Mouse (Mus musculus): ENCODE measurements around the gene Srpk2. TPM values are rescaled to one million over a fixed set of nuclear protein-coding genes. Genes with fewer than 3 reads are reported as not detected.
A peak's percentile ranks its signal among the peaks of the same experiment; 100 is the strongest.

The Srpk2 gene
- polyA plus RNA-seq, 1 experiment from 2014 or later, result 53.9 TPM

- ATAC-seq (replicated peaks; ENCODE audit: insufficient number of reproducible peaks, low FRiP score, low TSS enrichment, low read depth) (no peak), DNase-seq (ENCODE audit: low spot score) (no peak)
- Histone ChIP-seq H3K27ac (replicated peaks; ENCODE audit: low read depth, low read length) (no peak overlapping the region), H3K4me3 (ENCODE audit: low read depth, low read length) (no peak overlapping the region), H3K9ac (replicated peaks; ENCODE audit: low read length) (no peak overlapping the region), H3K36me3 (replicated peaks; ENCODE audit: control insufficient read depth, insufficient read depth, low read depth, low read length) (no peaks in the 10 kb centered on the region), H3K9me3 (replicated peaks; ENCODE audit: control insufficient read depth, low read length) (no peaks in the 10 kb centered on the region), H3K4me2 (ENCODE audit: low read depth, low read length) (no peak overlapping the region), H3K27me3 (ENCODE audit: control insufficient read depth, insufficient read depth, low read length) (no peaks in the 10 kb centered on the region), H3K4me1 (ENCODE audit: control insufficient read depth, insufficient read depth, low read length) (no peaks in the 10 kb centered on the region)
- 80% methylated on average over 5 of the region's 5 CpGs for WGBS
These were observed 26.4 kb downstream of the Srpk2 start for GRCm38 (mm10) chr5:23658017-23658416.

GRCm38 (mm10) chr5:23656590-23656989 is 27.8 kb downstream of the Srpk2 start:
- no peaks in the 10 kb centered on the region for H3K36me3 ChIP-seq (replicated peaks; ENCODE audit: control insufficient read depth, insufficient read depth, low read depth, low read length)
- no peaks in the 10 kb centered on the region for H3K9me3 ChIP-seq (replicated peaks; ENCODE audit: control insufficient read depth, low read length)
- WGBS, result 96% methylated on average over 4 of the region's 4 CpGs
- DNase-seq (ENCODE audit: low spot score) (no peak), ATAC-seq (replicated peaks; ENCODE audit: insufficient number of reproducible peaks, low FRiP score, low TSS enrichment, low read depth) (no peak)
- H3K4me2 ChIP-seq (ENCODE audit: low read depth, low read length), result no peak overlapping the region
- H3K27ac ChIP-seq (replicated peaks; ENCODE audit: low read depth, low read length), result no peak overlapping the region
- H3K4me1 ChIP-seq (ENCODE audit: control insufficient read depth, insufficient read depth, low read length), result no peaks in the 10 kb centered on the region
- no peak overlapping the region for H3K9ac ChIP-seq (replicated peaks; ENCODE audit: low read length)
- H3K27me3 ChIP-seq (ENCODE audit: control insufficient read depth, insufficient read depth, low read length), result no peaks in the 10 kb centered on the region
- H3K4me3 ChIP-seq (ENCODE audit: low read depth, low read length), result no peak overlapping the region

GRCm38 (mm10) chr5:23655030-23655429 is 29.4 kb downstream of the Srpk2 start:
- DNase-seq (ENCODE audit: low spot score) (no peak), ATAC-seq (replicated peaks; ENCODE audit: insufficient number of reproducible peaks, low FRiP score, low TSS enrichment, low read depth) (no peak)
- no peak overlapping the region for H3K9ac ChIP-seq (replicated peaks; ENCODE audit: low read length)
- no peak overlapping the region for H3K4me2 ChIP-seq (ENCODE audit: low read depth, low read length)
- H3K27me3 ChIP-seq (ENCODE audit: control insufficient read depth, insufficient read depth, low read length), result no peaks in the 10 kb centered on the region
- no peaks in the 10 kb centered on the region for H3K4me1 ChIP-seq (ENCODE audit: control insufficient read depth, insufficient read depth, low read length)
- 88% methylated on average over 1 of the region's 1 CpGs for WGBS
- no peak overlapping the region for H3K27ac ChIP-seq (replicated peaks; ENCODE audit: low read depth, low read length)
- H3K4me3 ChIP-seq (ENCODE audit: low read depth, low read length), result no peak overlapping the region
- no peaks in the 10 kb centered on the region for H3K9me3 ChIP-seq (replicated peaks; ENCODE audit: control insufficient read depth, low read length)
- no peaks in the 10 kb centered on the region for H3K36me3 ChIP-seq (replicated peaks; ENCODE audit: control insufficient read depth, insufficient read depth, low read depth, low read length)

GRCm38 (mm10) chr5:23652326-23652725 is 32.1 kb downstream of the Srpk2 start:
- H3K9me3 ChIP-seq (replicated peaks; ENCODE audit: control insufficient read depth, low read length), result no peaks in the 10 kb centered on the region
- H3K9ac ChIP-seq (replicated peaks; ENCODE audit: low read length), result no peak overlapping the region
- no peaks in the 10 kb centered on the region for H3K27me3 ChIP-seq (ENCODE audit: control insufficient read depth, insufficient read depth, low read length)
- ATAC-seq (replicated peaks; ENCODE audit: insufficient number of reproducible peaks, low FRiP score, low TSS enrichment, low read depth) (no peak), DNase-seq (ENCODE audit: low spot score) (peak; percentile 12)
- H3K4me2 ChIP-seq (ENCODE audit: low read depth, low read length), result no peak overlapping the region
- no peaks in the 10 kb centered on the region for H3K4me1 ChIP-seq (ENCODE audit: control insufficient read depth, insufficient read depth, low read length)
- no peaks in the 10 kb centered on the region for H3K36me3 ChIP-seq (replicated peaks; ENCODE audit: control insufficient read depth, insufficient read depth, low read depth, low read length)
- WGBS, result 75% methylated on average over 7 of the region's 7 CpGs
- H3K4me3 ChIP-seq (ENCODE audit: low read depth, low read length), result no peak overlapping the region
- no peak overlapping the region for H3K27ac ChIP-seq (replicated peaks; ENCODE audit: low read depth, low read length)

GRCm38 (mm10) chr5:23651786-23652185 is 32.6 kb downstream of the Srpk2 start:
- no peak for DNase-seq (ENCODE audit: low spot score)
- Histone ChIP-seq H3K4me1 (ENCODE audit: control insufficient read depth, insufficient read depth, low read length) (no peaks in the 10 kb centered on the region), H3K36me3 (replicated peaks; ENCODE audit: control insufficient read depth, insufficient read depth, low read depth, low read length) (no peaks in the 10 kb centered on the region), H3K4me3 (ENCODE audit: low read depth, low read length) (no peak overlapping the region), H3K27ac (replicated peaks; ENCODE audit: low read depth, low read length) (no peak overlapping the region), H3K27me3 (ENCODE audit: control insufficient read depth, insufficient read depth, low read length) (no peaks in the 10 kb centered on the region), H3K4me2 (ENCODE audit: low read depth, low read length) (no peak overlapping the region), H3K9ac (replicated peaks; ENCODE audit: low read length) (no peak overlapping the region), H3K9me3 (replicated peaks; ENCODE audit: control insufficient read depth, low read length) (no peaks in the 10 kb centered on the region)
- 82% methylated on average over 3 of the region's 3 CpGs for WGBS
- no peak for ATAC-seq (replicated peaks; ENCODE audit: insufficient number of reproducible peaks, low FRiP score, low TSS enrichment, low read depth)

- Histone ChIP-seq H3K4me2 (ENCODE audit: low read depth, low read length) (no peak overlapping the region), H3K9me3 (replicated peaks; ENCODE audit: control insufficient read depth, low read length) (no peaks in the 10 kb centered on the region), H3K9ac (replicated peaks; ENCODE audit: low read length) (no peak overlapping the region), H3K36me3 (replicated peaks; ENCODE audit: control insufficient read depth, insufficient read depth, low read depth, low read length) (no peaks in the 10 kb centered on the region), H3K4me3 (ENCODE audit: low read depth, low read length) (no peak overlapping the region), H3K27ac (replicated peaks; ENCODE audit: low read depth, low read length) (no peak overlapping the region), H3K4me1 (ENCODE audit: control insufficient read depth, insufficient read depth, low read length) (no peaks in the 10 kb centered on the region), H3K27me3 (ENCODE audit: control insufficient read depth, insufficient read depth, low read length) (no peaks in the 10 kb centered on the region)
- ATAC-seq (replicated peaks; ENCODE audit: insufficient number of reproducible peaks, low FRiP score, low TSS enrichment, low read depth), result no peak
- WGBS, result 62% methylated on average over 3 of the region's 3 CpGs
- DNase-seq (ENCODE audit: low spot score), result no peak
These were observed 33.9 kb downstream of the Srpk2 start for GRCm38 (mm10) chr5:23650504-23650903.

- H3K9me3 ChIP-seq (replicated peaks; ENCODE audit: control insufficient read depth, low read length), result no peaks in the 10 kb centered on the region
- no peak overlapping the region for H3K4me2 ChIP-seq (ENCODE audit: low read depth, low read length)
- no peak overlapping the region for H3K4me3 ChIP-seq (ENCODE audit: low read depth, low read length)
- no peaks in the 10 kb centered on the region for H3K4me1 ChIP-seq (ENCODE audit: control insufficient read depth, insufficient read depth, low read length)
- WGBS, result 79% methylated on average over 2 of the region's 2 CpGs
- H3K9ac ChIP-seq (replicated peaks; ENCODE audit: low read length), result no peak overlapping the region
- DNase-seq (ENCODE audit: low spot score) (no peak), ATAC-seq (replicated peaks; ENCODE audit: insufficient number of reproducible peaks, low FRiP score, low TSS enrichment, low read depth) (no peak)
- H3K27ac ChIP-seq (replicated peaks; ENCODE audit: low read depth, low read length), result no peak overlapping the region
- H3K27me3 ChIP-seq (ENCODE audit: control insufficient read depth, insufficient read depth, low read length), result no peaks in the 10 kb centered on the region
- no peaks in the 10 kb centered on the region for H3K36me3 ChIP-seq (replicated peaks; ENCODE audit: control insufficient read depth, insufficient read depth, low read depth, low read length)
These were observed 35.2 kb downstream of the Srpk2 start for GRCm38 (mm10) chr5:23649246-23649645.

- no peak overlapping the region for H3K4me3 ChIP-seq (ENCODE audit: low read depth, low read length)
- no peaks in the 10 kb centered on the region for H3K4me1 ChIP-seq (ENCODE audit: control insufficient read depth, insufficient read depth, low read length)
- 81% methylated on average over 3 of the region's 3 CpGs for WGBS
- H3K9me3 ChIP-seq (replicated peaks; ENCODE audit: control insufficient read depth, low read length), result no peaks in the 10 kb centered on the region
- no peaks in the 10 kb centered on the region for H3K36me3 ChIP-seq (replicated peaks; ENCODE audit: control insufficient read depth, insufficient read depth, low read depth, low read length)
- no peak overlapping the region for H3K27ac ChIP-seq (replicated peaks; ENCODE audit: low read depth, low read length)
- no peak overlapping the region for H3K4me2 ChIP-seq (ENCODE audit: low read depth, low read length)
- ATAC-seq (replicated peaks; ENCODE audit: insufficient number of reproducible peaks, low FRiP score, low TSS enrichment, low read depth) (no peak), DNase-seq (ENCODE audit: low spot score) (no peak)
- no peaks in the 10 kb centered on the region for H3K27me3 ChIP-seq (ENCODE audit: control insufficient read depth, insufficient read depth, low read length)
- no peak overlapping the region for H3K9ac ChIP-seq (replicated peaks; ENCODE audit: low read length)
These were observed 38.7 kb downstream of the Srpk2 start for GRCm38 (mm10) chr5:23645671-23646070.
